Mouse (Mus musculus) ES-Bruce4 (cell line): ENCODE results near the gene Specc1l. TPM values are rescaled to one million over a fixed set of nuclear protein-coding genes. Genes with fewer than 3 reads are reported as not detected.

Source experiments
- H3K27ac ChIP-seq: 2 replicates; pipeline ENCODE4 v1.5.1; 2012; ENCODE audit warnings: low read length, inconsistent platforms; ENCODE audit not compliant: insufficient read depth
- H3K27me3 ChIP-seq: 2 replicates; pipeline ENCODE4 v1.6.1; 2012; ENCODE audit warnings: mild to moderate bottlenecking, low read length, inconsistent platforms; ENCODE audit not compliant: control insufficient read depth, poor library complexity, insufficient read depth, severe bottlenecking
- H3K36me3 ChIP-seq: 2 replicates; pipeline ENCODE4 v1.6.1; 2012; ENCODE audit warnings: inconsistent platforms, mild to moderate bottlenecking, low read length, moderate library complexity; ENCODE audit not compliant: control insufficient read depth, poor library complexity, insufficient read depth, severe bottlenecking
- H3K4me1 ChIP-seq: one replicate; pipeline ENCODE4 v1.8.1; 2011; ENCODE audit warnings: low read length; ENCODE audit not compliant: control insufficient read depth, insufficient read depth
- H3K4me3 ChIP-seq: 2 replicates; pipeline ENCODE4 v1.5.1; 2011; ENCODE audit warnings: low read depth, mild to moderate bottlenecking, low read length
- H3K9ac ChIP-seq: 2 replicates; pipeline ENCODE4 v1.6.1; 2012; ENCODE audit warnings: low read depth, mild to moderate bottlenecking, inconsistent platforms; ENCODE audit not compliant: poor library complexity, severe bottlenecking
- H3K9me3 ChIP-seq: replicated peaks from 2 replicates; pipeline ENCODE4 v1.6.1; 2012; ENCODE audit warnings: mild to moderate bottlenecking, low read length, inconsistent platforms; ENCODE audit not compliant: control insufficient read depth, poor library complexity, insufficient read depth, severe bottlenecking
- CTCF ChIP-seq: IDR thresholded peaks from one replicate; pipeline ENCODE4 v1.8.1; 2011; ENCODE audit warnings: low read depth, low read length
- EP300 ChIP-seq: IDR thresholded peaks from 2 replicates; pipeline ENCODE4 v1.6.1; 2011; ENCODE audit warnings: low read depth, low read length; ENCODE audit not compliant: insufficient read depth
- POLR2A ChIP-seq: IDR thresholded peaks from one replicate; pipeline ENCODE4 v1.8.1; 2011; ENCODE audit warnings: low read length; ENCODE audit not compliant: insufficient read depth
- polyA plus RNA-seq: library from polyadenylated mRNA; stranded (reverse); fragments of >200 nt; gene quantifications from 2 replicates; pipeline ENCODE4 v1.2.4, GENCODE M21; 2011; ENCODE audit warnings: low read depth; ENCODE audit not compliant: missing spikeins, insufficient read depth, insufficient read length

Specc1l gene
- polyA plus RNA-seq, 1 experiment: 41.5 TPM

DNA sequence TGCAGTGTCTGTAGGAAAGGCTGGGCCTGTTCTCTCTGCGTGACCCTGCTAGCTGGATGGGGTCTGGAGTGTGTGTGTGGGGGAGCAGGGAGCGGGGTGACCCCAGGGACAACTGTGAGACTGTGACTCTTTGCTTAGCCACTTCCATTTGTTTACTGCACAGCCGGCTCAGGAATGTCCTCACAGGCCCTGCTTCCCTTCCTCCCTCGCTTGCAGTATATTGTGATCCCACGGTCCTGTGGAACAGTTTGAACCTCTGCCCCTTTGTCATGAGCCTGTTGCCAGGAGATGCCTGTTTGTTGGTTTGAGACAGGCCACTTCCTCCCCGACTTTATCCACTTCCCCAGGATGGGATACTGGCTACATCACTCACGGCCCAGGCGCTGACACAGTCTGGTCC is 35.4 kb upstream of the Specc1l start:
- Histone ChIP-seq H3K27ac (no peak overlapping the region), H3K4me1 (no peaks in the 10 kb centered on the region), H3K27me3 (no peaks in the 10 kb centered on the region), H3K4me3 (no peak overlapping the region), H3K9me3 (no peaks in the 10 kb centered on the region), H3K36me3 (no peaks in the 10 kb centered on the region), H3K9ac (no peak overlapping the region)
- no peak for TF ChIP-seq EP300
- TF ChIP-seq CTCF: no peak
- no peak for TF ChIP-seq POLR2A

GRCm38 (mm10) chr10:75178911-75179310 is 33.0 kb upstream of the Specc1l start:
- Histone ChIP-seq H3K36me3 (no peaks in the 10 kb centered on the region), H3K27me3 (no peaks in the 10 kb centered on the region), H3K9me3 (no peaks in the 10 kb centered on the region), H3K4me3 (no peak overlapping the region), H3K9ac (no peak overlapping the region), H3K27ac (no peak overlapping the region), H3K4me1 (no peaks in the 10 kb centered on the region)
- TF ChIP-seq EP300 (no peak), POLR2A (no peak), CTCF (no peak)

GRCm38 (mm10) chr10:75182151-75182774 is 29.6 kb upstream of the Specc1l start:
- H3K4me3 ChIP-seq: no peak overlapping the region
- H3K36me3 ChIP-seq: no peaks in the 10 kb centered on the region
- TF ChIP-seq POLR2A (no peak), CTCF (peak; percentile 84), EP300 (no peak)
- no peak overlapping the region for H3K27ac ChIP-seq
- H3K4me1 ChIP-seq: no peaks in the 10 kb centered on the region
- H3K27me3 ChIP-seq: no peaks in the 10 kb centered on the region
- no peak overlapping the region for H3K9ac ChIP-seq
- H3K9me3 ChIP-seq: no peaks in the 10 kb centered on the region

GRCm38 (mm10) chr10:75184826-75185225 is 27.0 kb upstream of the Specc1l start:
- Histone ChIP-seq H3K4me1 (no peaks in the 10 kb centered on the region), H3K27ac (no peak overlapping the region), H3K9ac (no peak overlapping the region), H3K36me3 (no peaks in the 10 kb centered on the region), H3K4me3 (no peak overlapping the region), H3K9me3 (no peaks in the 10 kb centered on the region), H3K27me3 (no peaks in the 10 kb centered on the region)
- TF ChIP-seq CTCF (no peak), EP300 (no peak), POLR2A (no peak)

- Histone ChIP-seq H3K9me3 (no peaks in the 10 kb centered on the region), H3K36me3 (no peaks in the 10 kb centered on the region), H3K9ac (no peak overlapping the region), H3K27ac (no peak overlapping the region), H3K4me3 (no peak overlapping the region), H3K27me3 (no peaks in the 10 kb centered on the region), H3K4me1 (no peaks in the 10 kb centered on the region)
- TF ChIP-seq CTCF (no peak), EP300 (no peak)
Observed at GRCm38 (mm10) chr10:75186551-75186950, 25.3 kb upstream of the Specc1l start.

DNA sequence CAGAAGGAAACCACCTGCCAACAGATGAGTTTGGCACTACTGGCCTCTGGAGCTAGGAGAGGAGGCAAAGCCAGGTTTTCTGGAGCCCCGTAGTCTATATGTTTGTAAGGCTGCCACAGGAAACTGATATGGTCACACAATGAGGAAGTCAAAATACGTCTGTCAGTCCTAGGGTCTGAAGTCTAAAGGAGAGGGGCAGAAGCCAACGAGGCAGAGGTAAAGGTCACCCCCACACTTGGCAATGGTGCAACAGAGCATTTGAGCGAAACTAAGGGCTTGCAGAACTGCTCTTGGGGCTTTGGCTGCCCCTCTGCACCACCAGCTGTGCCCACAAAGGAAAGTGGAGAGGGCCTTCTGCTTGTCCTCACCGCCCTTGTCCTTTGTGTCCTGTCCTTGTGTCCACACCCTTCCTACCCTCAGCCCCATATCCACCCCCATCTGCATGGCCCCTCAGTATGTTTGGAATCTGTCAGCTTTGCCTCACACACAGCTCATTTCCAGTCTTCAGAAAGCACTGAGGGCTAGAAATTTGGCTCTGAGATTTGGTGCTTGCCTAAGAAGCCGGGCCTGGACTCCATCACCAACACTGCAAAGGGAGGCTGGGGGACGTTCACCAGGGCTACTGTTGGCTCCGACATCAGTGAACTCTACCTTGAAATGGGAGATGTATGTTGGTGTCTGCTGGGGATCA is 24.4 kb upstream of the Specc1l start:
- H3K9me3 ChIP-seq: no peaks in the 10 kb centered on the region
- no peak overlapping the region for H3K9ac ChIP-seq
- no peaks in the 10 kb centered on the region for H3K27me3 ChIP-seq
- no peaks in the 10 kb centered on the region for H3K4me1 ChIP-seq
- TF ChIP-seq CTCF (no peak), POLR2A (no peak), EP300 (no peak)
- H3K4me3 ChIP-seq: no peak overlapping the region
- H3K27ac ChIP-seq: no peak overlapping the region
- H3K36me3 ChIP-seq: no peaks in the 10 kb centered on the region
